In the genomic region with DNA sequence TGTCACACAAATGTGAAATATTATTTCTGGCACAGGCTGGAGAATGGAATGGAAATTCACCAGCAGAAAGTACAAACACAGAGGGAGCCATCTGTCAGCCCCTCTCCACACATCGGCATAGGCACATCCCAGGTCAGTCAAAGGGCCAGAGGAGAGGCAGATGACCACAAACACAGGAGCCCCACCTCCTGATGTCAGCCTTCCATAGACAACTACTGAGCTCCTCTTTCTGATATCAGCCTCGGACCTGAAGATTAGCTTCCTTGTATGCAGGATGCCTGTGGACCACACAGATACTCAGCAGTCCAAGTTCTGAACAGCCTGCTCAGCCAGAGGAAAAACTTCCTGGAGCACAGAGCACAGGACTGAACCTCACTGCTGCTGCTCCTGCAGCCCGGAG, we compare ENCODE assay signal across 33 mouse cellular contexts. TPM values are rescaled to one million over a fixed set of nuclear protein-coding genes. Genes with fewer than 3 reads are reported as not detected.
DNase-seq lines count a peak whose midpoint lies in the region; ATAC-seq and TF ChIP-seq lines count a peak whose summit lies in the region.
"Had no signal": no experiment of that assay in that cellular context is flagged by ENCODE, and none has a peak within 500 bp of the region (broad histone marks: within the 10 kb centered on the region; RNA-seq: fewer than 3 reads in every experiment).

No protein-coding gene starts in this region.

- H3K4me2 ChIP-seq in heart, embryonic 14.5 days (ENCODE audit: low read length): no peak overlapping the region
- no peak overlapping the region for H3K4me2 ChIP-seq in intestine, embryonic 16.5 days (ENCODE audit: low read depth, low read length)
- H3K4me2 ChIP-seq in intestine, embryonic 15.5 days (replicated peaks): no peak overlapping the region
- no peak overlapping the region for H3K4me2 ChIP-seq in lung, embryonic 15.5 days
- no peak overlapping the region for H3K4me2 ChIP-seq in lung, postnatal 0 days (replicated peaks; ENCODE audit: low read depth, low read length)
- H3K4me2 ChIP-seq: forebrain, embryonic 13.5 days; limb, embryonic 15.5 days; liver, embryonic 13.5 days; midbrain, embryonic 13.5 days; neural tube, embryonic 13.5 days had no signal

- DNase-seq in heart, postnatal 25 days (ENCODE audit: low spot score): no peak
- DNase-seq in lung, postnatal 0 days (ENCODE audit: low spot score): no peak
- DNase-seq: adrenal gland, postnatal 14 days; cerebellum, adult 11 months; cerebellum, adult 9-10 months; cerebellum, postnatal 36 days; gastrocnemius, postnatal 10 days; kidney, postnatal 10 days; layer of hippocampus, adult 9-11 months; liver, embryonic 13.5 days; lung, adult 18-20 months; right cerebral cortex, postnatal 4 days; thymus, postnatal 4 days had no signal

- H3K36me3 ChIP-seq in heart, embryonic 14.5 days (ENCODE audit: control insufficient read depth, insufficient read depth, low read length): no peaks in the 10 kb centered on the region
- H3K36me3 ChIP-seq in intestine, embryonic 16.5 days (ENCODE audit: control insufficient read depth, insufficient read depth, low read length): no peaks in the 10 kb centered on the region
- no peaks in the 10 kb centered on the region for H3K36me3 ChIP-seq in intestine, embryonic 15.5 days
- no peaks in the 10 kb centered on the region for H3K36me3 ChIP-seq in lung, embryonic 15.5 days
- H3K36me3 ChIP-seq in lung, postnatal 0 days (ENCODE audit: insufficient read depth, low read length): no peaks in the 10 kb centered on the region
- H3K36me3 ChIP-seq: limb, embryonic 10.5 days; limb, embryonic 15.5 days; liver, embryonic 13.5 days; midbrain, embryonic 13.5 days; neural tube, embryonic 13.5 days had no signal

- H3K9ac ChIP-seq in heart, embryonic 14.5 days (ENCODE audit: low read length): no peak overlapping the region
- H3K9ac ChIP-seq in intestine, embryonic 16.5 days (ENCODE audit: low read depth, low read length): 0 out of 2 replicates have a peak overlapping the region, but pooled peaks have one; percentile 20
- H3K9ac ChIP-seq in intestine, embryonic 15.5 days: no peak overlapping the region
- no peak overlapping the region for H3K9ac ChIP-seq in lung, embryonic 15.5 days
- no peak overlapping the region for H3K9ac ChIP-seq in lung, postnatal 0 days (replicated peaks; ENCODE audit: low read depth)
- H3K9ac ChIP-seq: forebrain, embryonic 13.5 days; limb, embryonic 15.5 days; liver, embryonic 13.5 days; midbrain, embryonic 13.5 days; neural tube, embryonic 13.5 days had no signal

- 50% methylated on average over 3 of the region's 3 CpGs for WGBS in heart, embryonic 14.5 days
- 51% methylated on average over 3 of the region's 3 CpGs for WGBS in intestine, embryonic 16.5 days
- 41% methylated on average over 3 of the region's 3 CpGs for WGBS in intestine, embryonic 15.5 days
- WGBS in lung, embryonic 15.5 days: 45% methylated on average over 3 of the region's 3 CpGs
- 60% methylated on average over 3 of the region's 3 CpGs for WGBS in lung, postnatal 0 days

- no peaks in the 10 kb centered on the region for H3K27me3 ChIP-seq in heart, embryonic 14.5 days (ENCODE audit: control insufficient read depth, insufficient read depth, low read length)
- H3K27me3 ChIP-seq in intestine, embryonic 16.5 days (replicated peaks; ENCODE audit: control insufficient read depth, insufficient read depth, low read length): no peaks in the 10 kb centered on the region
- H3K27me3 ChIP-seq in intestine, embryonic 15.5 days (replicated peaks): no peaks in the 10 kb centered on the region
- no peaks in the 10 kb centered on the region for H3K27me3 ChIP-seq in lung, embryonic 15.5 days
- no peaks in the 10 kb centered on the region for H3K27me3 ChIP-seq in lung, postnatal 0 days (replicated peaks; ENCODE audit: insufficient read depth, low read length)
- H3K27me3 ChIP-seq: forebrain, embryonic 13.5 days; limb, embryonic 15.5 days; liver, embryonic 13.5 days; midbrain, embryonic 13.5 days had no signal

- H3K4me1 ChIP-seq in heart, embryonic 14.5 days (ENCODE audit: control insufficient read depth in 2 of 2, insufficient read depth in 2 of 2, low read length in 2 of 2): peaks cover 0 to 6% of the 10 kb centered on the region in 2 experiments; a peak in 1 of 4 replicates
- no peaks in the 10 kb centered on the region; the same call in 1 of the 2 replicates for H3K4me1 ChIP-seq in intestine, embryonic 16.5 days (ENCODE audit: control insufficient read depth, insufficient read depth, low read length)
- 0 out of 2 replicates have a peak, but pooled peaks cover 3% of the 10 kb centered on the region for H3K4me1 ChIP-seq in intestine, embryonic 15.5 days (replicated peaks)
- 0 out of 2 replicates have a peak, but pooled peaks cover 9% of the 10 kb centered on the region for H3K4me1 ChIP-seq in lung, embryonic 15.5 days
- no peaks in the 10 kb centered on the region for H3K4me1 ChIP-seq in lung, postnatal 0 days (ENCODE audit: insufficient read depth, low read depth, low read length)
- H3K4me1 ChIP-seq: forebrain, embryonic 13.5 days; limb, embryonic 10.5 days; limb, embryonic 15.5 days; liver, embryonic 13.5 days; midbrain, embryonic 13.5 days had no signal

- no peak for TF ChIP-seq EP300 in lung, postnatal 0 days (IDR thresholded peaks at IDR 0.05)

- no peak overlapping the region for H3K4me3 ChIP-seq in heart, embryonic 14.5 days (ENCODE audit: control insufficient read depth in 1 of 2, insufficient read depth in 1 of 2, low read depth in 1 of 2, low read length in 2 of 2)
- H3K4me3 ChIP-seq in intestine, embryonic 16.5 days (ENCODE audit: low read length): no peak overlapping the region
- H3K4me3 ChIP-seq in intestine, embryonic 15.5 days (replicated peaks): no peak overlapping the region
- H3K4me3 ChIP-seq in lung, embryonic 15.5 days: no peak overlapping the region
- H3K4me3 ChIP-seq in lung, postnatal 0 days (ENCODE audit: low read depth, low read length): no peak overlapping the region
- H3K4me3 ChIP-seq: forebrain, embryonic 13.5 days; limb, embryonic 10.5 days; limb, embryonic 15.5 days; liver, embryonic 13.5 days; midbrain, embryonic 13.5 days; neural tube, embryonic 13.5 days had no signal

- no peaks in the 10 kb centered on the region for H3K9me3 ChIP-seq in heart, embryonic 14.5 days (ENCODE audit: control insufficient read depth, low read length)
- no peaks in the 10 kb centered on the region for H3K9me3 ChIP-seq in intestine, embryonic 16.5 days (ENCODE audit: control insufficient read depth, low read length)
- H3K9me3 ChIP-seq in intestine, embryonic 15.5 days: no peaks in the 10 kb centered on the region
- no peaks in the 10 kb centered on the region for H3K9me3 ChIP-seq in lung, embryonic 15.5 days
- no peaks in the 10 kb centered on the region for H3K9me3 ChIP-seq in lung, postnatal 0 days (ENCODE audit: low read length)
- H3K9me3 ChIP-seq: forebrain, embryonic 13.5 days; limb, embryonic 10.5 days; limb, embryonic 15.5 days; liver, embryonic 13.5 days; midbrain, embryonic 13.5 days; neural tube, embryonic 13.5 days had no signal

- ATAC-seq in heart, embryonic 14.5 days (ENCODE audit: insufficient number of reproducible peaks, insufficient read depth, low FRiP score, low read depth): 0 out of 2 replicates have a peak, but pooled peaks have one; percentile 40
- peak; percentile 33; the same call in 1 of the 2 replicates for ATAC-seq in intestine, embryonic 16.5 days
- no peak for ATAC-seq in intestine, embryonic 15.5 days
- 0 out of 2 replicates have a peak, but pooled peaks have one; percentile 25 for ATAC-seq in lung, embryonic 15.5 days (ENCODE audit: borderline replicate concordance, extremely low read depth, low FRiP score, low TSS enrichment)
- ATAC-seq in lung, postnatal 0 days: no peak
- ATAC-seq: CD4-positive, CD25-positive, alpha-beta regulatory T cell, adult 4 months; forebrain, embryonic 13.5 days; hindbrain, postnatal 0 days; intestine, postnatal 0 days; midbrain, embryonic 13.5 days had no signal

- TF ChIP-seq CTCF in lung, postnatal 0 days (IDR thresholded peaks at IDR 0.05): no peak

- H3K27ac ChIP-seq in heart, embryonic 14.5 days (replicated peaks in 1 of 2; ENCODE audit: control insufficient read depth in 1 of 2, insufficient read depth in 1 of 2, low read depth in 2 of 2, low read length in 2 of 2): no peak overlapping the region
- H3K27ac ChIP-seq in intestine, embryonic 16.5 days (ENCODE audit: low read length): no peak overlapping the region
- no peak overlapping the region for H3K27ac ChIP-seq in intestine, embryonic 15.5 days
- no peak overlapping the region for H3K27ac ChIP-seq in lung, embryonic 15.5 days
- no peak overlapping the region for H3K27ac ChIP-seq in lung, postnatal 0 days (ENCODE audit: low read length)
- H3K27ac ChIP-seq: forebrain, embryonic 13.5 days; hindbrain, postnatal 0 days; limb, embryonic 10.5 days; limb, embryonic 15.5 days; liver, embryonic 13.5 days; macrophage; midbrain, embryonic 13.5 days; neural tube, embryonic 13.5 days; stomach, postnatal 0 days had no signal

- intact Hi-C loops in heart, postnatal 25 days (cut with DNase I): no loop called here

RNA-seq across cellular contexts. Expression of gene Gdf10, which starts 33.4 kb away (rescaled TPM):
- polyA plus RNA-seq in heart, embryonic 14.5 days (2014; fragmentation: Nextera tagmentation; extraction: Ambion mirVana): 0.93 and 2.7 TPM in 2 replicates
- total RNA-seq in heart, postnatal 25 days (2021): 1 to 10 TPM; 1.6 to 1.7 TPM
- 6.6 and 6.9 TPM in 2 replicates for polyA plus RNA-seq in intestine, embryonic 16.5 days (2015; fragmentation: Nextera tagmentation; extraction: Ambion mirVana)
- polyA plus RNA-seq in intestine, embryonic 15.5 days (2015; fragmentation: Nextera tagmentation; extraction: Ambion mirVana): 7.1 and 9.4 TPM in 2 replicates
- polyA plus RNA-seq in lung, embryonic 15.5 days (2015; fragmentation: Nextera tagmentation; extraction: Ambion mirVana): 6.2 and 7.6 TPM in 2 replicates
- polyA plus RNA-seq in lung, postnatal 0 days (2015; fragmentation: Nextera tagmentation; extraction: Ambion mirVana): 1.3 and 1.5 TPM in 2 replicates
- total RNA-seq: granulocyte monocyte progenitor cell, adult 5-6 weeks; megakaryocyte-erythroid progenitor cell, adult 5-6 weeks had no signal
- polyA plus RNA-seq: CD4-positive, CD25-positive, alpha-beta regulatory T cell, adult 4 months; macrophage had no signal

RNA-seq across cellular contexts. Expression of gene Gdf2, which starts 50.9 kb away (rescaled TPM):
- 0.22 TPM in 1 of 2 replicates, not detected in the other for polyA plus RNA-seq in heart, embryonic 14.5 days (2014; fragmentation: Nextera tagmentation; extraction: Ambion mirVana)
- under 1 TPM; 0.26 to 0.36 TPM for total RNA-seq in heart, postnatal 25 days (2021)
- polyA plus RNA-seq in intestine, embryonic 16.5 days (2015; fragmentation: Nextera tagmentation; extraction: Ambion mirVana): 0.11 and 0.34 TPM in 2 replicates
- polyA plus RNA-seq in intestine, embryonic 15.5 days (2015; fragmentation: Nextera tagmentation; extraction: Ambion mirVana): 0.34 and 0.45 TPM in 2 replicates
- polyA plus RNA-seq in lung, embryonic 15.5 days (2015; fragmentation: Nextera tagmentation; extraction: Ambion mirVana): 0.05 TPM in 1 of 2 replicates, not detected in the other
- polyA plus RNA-seq in lung, postnatal 0 days (2015; fragmentation: Nextera tagmentation; extraction: Ambion mirVana): 0.07 TPM in 1 of 2 replicates, not detected in the other
- total RNA-seq: gastrocnemius, postnatal 10 days; granulocyte monocyte progenitor cell, adult 5-6 weeks; left cerebral cortex, postnatal 10 days; megakaryocyte-erythroid progenitor cell, adult 5-6 weeks had no signal
- polyA plus RNA-seq: CD4-positive, CD25-positive, alpha-beta regulatory T cell, adult 4 months; embryonic facial prominence, embryonic 11.5 days; forebrain, embryonic 13.5 days; hindbrain, embryonic 11.5 days; intestine, postnatal 0 days; limb, embryonic 10.5 days; limb, embryonic 15.5 days; macrophage; midbrain, embryonic 13.5 days; neural tube, embryonic 13.5 days; thymus, postnatal 0 days had no signal

Comparison
In these comparisons a context has a peak if more than half of its experiments do, and no peak if none do; other contexts are left out.
1. ATAC-seq: peak in heart, embryonic 14.5 days (single experiment), intestine, embryonic 16.5 days (single experiment) and lung, embryonic 15.5 days (single experiment); none in intestine, embryonic 15.5 days (single experiment) and lung, postnatal 0 days (single experiment).